Mouse (Mus musculus) layer of hippocampus, adult 2 months (tissue): ENCODE measurements at regions not wholly inside any gene's neighbourhood (a gene's known extent, or its start where the extent isn't known, plus 50 kb on each side); places are given as distances from the start of the nearest gene placed in this dataset.

Source experiments
- DNase-seq, 2 experiments: peaks; one replicate each; pipeline ENCODE4 v3.0.0; 2022; ENCODE audit warnings: low spot score in 2 of 2
- H3K27ac ChIP-seq: fragments of 200-600 bp; 2 replicates; pipeline ENCODE4 v1.8.1; 2022
- H3K4me3 ChIP-seq: fragments of 200-600 bp; 2 replicates; pipeline ENCODE4 v1.8.1; 2022; ENCODE audit warnings: mild to moderate bottlenecking
- CTCF ChIP-seq: fragments of 200-600 bp; conservative IDR thresholded peaks from 2 replicates; pipeline ENCODE4 v1.8.1; 2022; ENCODE audit warnings: antibody characterized with exemption, mild to moderate bottlenecking, moderate library complexity

GRCm38 (mm10) chr15:28560035-28560434 lies 356.5 kb downstream of the Dnah5 start:
- no peak for TF ChIP-seq CTCF
- Histone ChIP-seq H3K27ac (peak overlapping the region; percentile 62; the same call in 1 of the 2 replicates), H3K4me3 (no peak overlapping the region)
- DNase-seq = peak; percentile 15 to 58

GRCm38 (mm10) chr15:28595294-28595693 lies 391.7 kb downstream of the Dnah5 start:
- no peak for TF ChIP-seq CTCF
- Histone ChIP-seq H3K4me3 (no peak overlapping the region), H3K27ac (no peak overlapping the region)
- DNase-seq = no peak

- Histone ChIP-seq H3K27ac (no peak overlapping the region), H3K4me3 (no peak overlapping the region)
- no peak for TF ChIP-seq CTCF
- DNase-seq = no peak
These were observed 392.2 kb downstream of the Dnah5 start for GRCm38 (mm10) chr15:28595725-28596124.

- no peak for DNase-seq
- Histone ChIP-seq H3K4me3 (no peak overlapping the region), H3K27ac (no peak overlapping the region)
- TF ChIP-seq CTCF = no peak
These were observed 396.6 kb downstream of the Dnah5 start for GRCm38 (mm10) chr15:28600132-28600531.

GRCm38 (mm10) chr15:28615662-28616061 lies 412.1 kb downstream of the Dnah5 start:
- peak; percentile 42 to 67 for DNase-seq
- Histone ChIP-seq H3K27ac (no peak overlapping the region), H3K4me3 (no peak overlapping the region)
- no peak for TF ChIP-seq CTCF

- Histone ChIP-seq H3K4me3 (no peak overlapping the region), H3K27ac (no peak overlapping the region)
- TF ChIP-seq CTCF = no peak
- DNase-seq = no peak
These were observed 436.8 kb downstream of the Dnah5 start for GRCm38 (mm10) chr15:28640349-28640748.

GRCm38 (mm10) chr15:28645122-28645521 lies 441.6 kb downstream of the Dnah5 start:
- TF ChIP-seq CTCF = no peak
- no peak overlapping the region for H3K4me3 ChIP-seq
- H3K27ac ChIP-seq = no peak overlapping the region
- DNase-seq = no peak

GRCm38 (mm10) chr15:28653996-28654395 lies 450.4 kb downstream of the Dnah5 start:
- TF ChIP-seq CTCF = no peak
- DNase-seq = no peak
- Histone ChIP-seq H3K4me3 (no peak overlapping the region), H3K27ac (no peak overlapping the region)

- no peak for DNase-seq
- H3K27ac ChIP-seq = no peak overlapping the region
- TF ChIP-seq CTCF = peak; percentile 63
- no peak overlapping the region for H3K4me3 ChIP-seq
These were observed 460.5 kb downstream of the Dnah5 start for GRCm38 (mm10) chr15:28663847-28664602.
